Mouse (Mus musculus): Measurements from ENCODE around the gene Ezh1. TPM values are rescaled to one million over a fixed set of nuclear protein-coding genes. Genes with fewer than 3 reads are reported as not detected.

Ezh1 gene
- polyA plus RNA-seq, 1 experiment from 2014 or later: 14.8 TPM

GRCm38 (mm10) chr11:101199555-101199954 is 26.7 kb downstream of the Ezh1 start:
- Histone ChIP-seq H3K4me2 (ENCODE audit: low read depth, low read length) (no peak overlapping the region), H3K27ac (replicated peaks; ENCODE audit: low read depth, low read length) (no peak overlapping the region), H3K4me3 (ENCODE audit: low read depth, low read length) (no peak overlapping the region), H3K27me3 (replicated peaks; ENCODE audit: control insufficient read depth, insufficient read depth, low read length) (no peaks in the 10 kb centered on the region), H3K9ac (ENCODE audit: low read depth, low read length) (no peak overlapping the region), H3K9me3 (ENCODE audit: control insufficient read depth, low read length) (no peaks in the 10 kb centered on the region), H3K4me1 (ENCODE audit: control insufficient read depth, insufficient read depth, low read length) (no peaks in the 10 kb centered on the region), H3K36me3 (ENCODE audit: control insufficient read depth, insufficient read depth, low read length) (peaks cover 88% of the 10 kb centered on the region)
- DNase-seq (ENCODE audit: low spot score): no peak
- ATAC-seq (ENCODE audit: low read depth): no peak
- 95% methylated on average over 3 of the region's 3 CpGs for WGBS

GRCm38 (mm10) chr11:101196175-101196574 is 30.1 kb downstream of the Ezh1 start:
- no peak overlapping the region for H3K4me3 ChIP-seq (ENCODE audit: low read depth, low read length)
- DNase-seq (ENCODE audit: low spot score): no peak
- no peak overlapping the region for H3K27ac ChIP-seq (replicated peaks; ENCODE audit: low read depth, low read length)
- 94% methylated on average over 8 of the region's 8 CpGs for WGBS
- no peaks in the 10 kb centered on the region for H3K27me3 ChIP-seq (replicated peaks; ENCODE audit: control insufficient read depth, insufficient read depth, low read length)
- no peak overlapping the region for H3K9ac ChIP-seq (ENCODE audit: low read depth, low read length)
- H3K9me3 ChIP-seq (ENCODE audit: control insufficient read depth, low read length): no peaks in the 10 kb centered on the region
- ATAC-seq (ENCODE audit: low read depth): no peak
- peaks cover 86% of the 10 kb centered on the region for H3K36me3 ChIP-seq (ENCODE audit: control insufficient read depth, insufficient read depth, low read length)
- H3K4me1 ChIP-seq (ENCODE audit: control insufficient read depth, insufficient read depth, low read length): no peaks in the 10 kb centered on the region
- H3K4me2 ChIP-seq (ENCODE audit: low read depth, low read length): no peak overlapping the region

GRCm38 (mm10) chr11:101195571-101195970 is 30.7 kb downstream of the Ezh1 start:
- H3K4me2 ChIP-seq (ENCODE audit: low read depth, low read length): no peak overlapping the region
- WGBS: 85% methylated on average over 8 of the region's 8 CpGs
- H3K4me3 ChIP-seq (ENCODE audit: low read depth, low read length): no peak overlapping the region
- H3K4me1 ChIP-seq (ENCODE audit: control insufficient read depth, insufficient read depth, low read length): peaks cover 3% of the 10 kb centered on the region; the same call in 1 of the 2 replicates
- no peak for DNase-seq (ENCODE audit: low spot score)
- H3K36me3 ChIP-seq (ENCODE audit: control insufficient read depth, insufficient read depth, low read length): peaks cover 81% of the 10 kb centered on the region
- no peak for ATAC-seq (ENCODE audit: low read depth)
- H3K27ac ChIP-seq (replicated peaks; ENCODE audit: low read depth, low read length): no peak overlapping the region
- H3K9ac ChIP-seq (ENCODE audit: low read depth, low read length): no peak overlapping the region
- no peaks in the 10 kb centered on the region for H3K27me3 ChIP-seq (replicated peaks; ENCODE audit: control insufficient read depth, insufficient read depth, low read length)
- H3K9me3 ChIP-seq (ENCODE audit: control insufficient read depth, low read length): no peaks in the 10 kb centered on the region

- peaks cover 8% of the 10 kb centered on the region for H3K4me1 ChIP-seq (ENCODE audit: control insufficient read depth, insufficient read depth, low read length)
- H3K4me2 ChIP-seq (ENCODE audit: low read depth, low read length): no peak overlapping the region
- H3K27ac ChIP-seq (replicated peaks; ENCODE audit: low read depth, low read length): no peak overlapping the region
- no peak for ATAC-seq (ENCODE audit: low read depth)
- no peak overlapping the region for H3K4me3 ChIP-seq (ENCODE audit: low read depth, low read length)
- peaks cover 76% of the 10 kb centered on the region for H3K36me3 ChIP-seq (ENCODE audit: control insufficient read depth, insufficient read depth, low read length)
- H3K9me3 ChIP-seq (ENCODE audit: control insufficient read depth, low read length): no peaks in the 10 kb centered on the region
- no peak for DNase-seq (ENCODE audit: low spot score)
- no peak overlapping the region for H3K9ac ChIP-seq (ENCODE audit: low read depth, low read length)
- no peaks in the 10 kb centered on the region for H3K27me3 ChIP-seq (replicated peaks; ENCODE audit: control insufficient read depth, insufficient read depth, low read length)
- WGBS: 86% methylated on average over 1 of the region's 1 CpGs
These were observed 31.2 kb downstream of the Ezh1 start for GRCm38 (mm10) chr11:101195101-101195500.

GRCm38 (mm10) chr11:101194643-101195042 is 31.6 kb downstream of the Ezh1 start:
- Histone ChIP-seq H3K9me3 (ENCODE audit: control insufficient read depth, low read length) (no peaks in the 10 kb centered on the region), H3K36me3 (ENCODE audit: control insufficient read depth, insufficient read depth, low read length) (peaks cover 71% of the 10 kb centered on the region), H3K4me3 (ENCODE audit: low read depth, low read length) (no peak overlapping the region), H3K4me1 (ENCODE audit: control insufficient read depth, insufficient read depth, low read length) (peaks cover 13% of the 10 kb centered on the region), H3K9ac (ENCODE audit: low read depth, low read length) (no peak overlapping the region), H3K4me2 (ENCODE audit: low read depth, low read length) (no peak overlapping the region), H3K27ac (replicated peaks; ENCODE audit: low read depth, low read length) (no peak overlapping the region), H3K27me3 (replicated peaks; ENCODE audit: control insufficient read depth, insufficient read depth, low read length) (no peaks in the 10 kb centered on the region)
- 65% methylated on average over 6 of the region's 6 CpGs for WGBS
- no peak for DNase-seq (ENCODE audit: low spot score)
- ATAC-seq (ENCODE audit: low read depth): no peak

- no peak overlapping the region for H3K27ac ChIP-seq (replicated peaks; ENCODE audit: low read depth, low read length)
- DNase-seq (ENCODE audit: low spot score): no peak
- H3K36me3 ChIP-seq (ENCODE audit: control insufficient read depth, insufficient read depth, low read length): peaks cover 66% of the 10 kb centered on the region
These were observed 32.1 kb downstream of the Ezh1 start for GRCm38 (mm10) chr11:101194137-101194536.

GRCm38 (mm10) chr11:101193076-101193475 is 33.2 kb downstream of the Ezh1 start:
- Histone ChIP-seq H3K36me3 (ENCODE audit: control insufficient read depth, insufficient read depth, low read length) (peaks cover 56% of the 10 kb centered on the region), H3K27ac (replicated peaks; ENCODE audit: low read depth, low read length) (no peak overlapping the region), H3K4me1 (ENCODE audit: control insufficient read depth, insufficient read depth, low read length) (peaks cover 18% of the 10 kb centered on the region), H3K27me3 (replicated peaks; ENCODE audit: control insufficient read depth, insufficient read depth, low read length) (no peaks in the 10 kb centered on the region), H3K9ac (ENCODE audit: low read depth, low read length) (no peak overlapping the region), H3K4me2 (ENCODE audit: low read depth, low read length) (no peak overlapping the region), H3K9me3 (ENCODE audit: control insufficient read depth, low read length) (no peaks in the 10 kb centered on the region), H3K4me3 (ENCODE audit: low read depth, low read length) (no peak overlapping the region)
- no peak for DNase-seq (ENCODE audit: low spot score)
- no peak for ATAC-seq (ENCODE audit: low read depth)
- WGBS: 84% methylated on average over 7 of the region's 7 CpGs

More at GRCm38 (mm10) chr11:101194137-101194536, 32.1 kb downstream of the Ezh1 start:
- Histone ChIP-seq H3K4me3 (ENCODE audit: low read depth, low read length) (no peak overlapping the region), H3K27me3 (replicated peaks; ENCODE audit: control insufficient read depth, insufficient read depth, low read length) (no peaks in the 10 kb centered on the region), H3K4me2 (ENCODE audit: low read depth, low read length) (no peak overlapping the region), H3K9me3 (ENCODE audit: control insufficient read depth, low read length) (no peaks in the 10 kb centered on the region), H3K9ac (ENCODE audit: low read depth, low read length) (no peak overlapping the region), H3K4me1 (ENCODE audit: control insufficient read depth, insufficient read depth, low read length) (peaks cover 18% of the 10 kb centered on the region)
- no peak for ATAC-seq (ENCODE audit: low read depth)
- WGBS: 77% methylated on average over 5 of the region's 5 CpGs

GRCm38 (mm10) chr11:101192646-101193045 is 33.6 kb downstream of the Ezh1 start:
- Histone ChIP-seq H3K4me1 (ENCODE audit: control insufficient read depth, insufficient read depth, low read length) (peaks cover 18% of the 10 kb centered on the region), H3K4me3 (ENCODE audit: low read depth, low read length) (no peak overlapping the region), H3K27me3 (replicated peaks; ENCODE audit: control insufficient read depth, insufficient read depth, low read length) (no peaks in the 10 kb centered on the region), H3K9ac (ENCODE audit: low read depth, low read length) (no peak overlapping the region), H3K4me2 (ENCODE audit: low read depth, low read length) (no peak overlapping the region), H3K27ac (replicated peaks; ENCODE audit: low read depth, low read length) (no peak overlapping the region), H3K36me3 (ENCODE audit: control insufficient read depth, insufficient read depth, low read length) (peaks cover 51% of the 10 kb centered on the region), H3K9me3 (ENCODE audit: control insufficient read depth, low read length) (no peaks in the 10 kb centered on the region)
- DNase-seq (ENCODE audit: low spot score): no peak
- no peak for ATAC-seq (ENCODE audit: low read depth)
- WGBS: 86% methylated on average over 6 of the region's 6 CpGs

- DNase-seq (ENCODE audit: low spot score) (no peak), ATAC-seq (ENCODE audit: low read depth) (no peak)
- Histone ChIP-seq H3K27me3 (replicated peaks; ENCODE audit: control insufficient read depth, insufficient read depth, low read length) (no peaks in the 10 kb centered on the region), H3K9me3 (ENCODE audit: control insufficient read depth, low read length) (no peaks in the 10 kb centered on the region), H3K9ac (ENCODE audit: low read depth, low read length) (no peak overlapping the region), H3K4me2 (ENCODE audit: low read depth, low read length) (no peak overlapping the region), H3K4me3 (ENCODE audit: low read depth, low read length) (no peak overlapping the region), H3K4me1 (ENCODE audit: control insufficient read depth, insufficient read depth, low read length) (peaks cover 18% of the 10 kb centered on the region), H3K36me3 (ENCODE audit: control insufficient read depth, insufficient read depth, low read length) (peaks cover 46% of the 10 kb centered on the region), H3K27ac (replicated peaks; ENCODE audit: low read depth, low read length) (no peak overlapping the region)
- WGBS: 64% methylated on average over 4 of the region's 4 CpGs
These were observed 34.3 kb downstream of the Ezh1 start for GRCm38 (mm10) chr11:101191919-101192470.
